Mouse (Mus musculus): ENCODE results near the gene Ubr4. TPM values are rescaled to one million over a fixed set of nuclear protein-coding genes. Genes with fewer than 3 reads are reported as not detected.

Gene Ubr4
- 64.5 and 68.4 TPM in 2 replicates for polyA plus RNA-seq (2015; fragmentation: Nextera tagmentation; extraction: Ambion mirVana)

DNA sequence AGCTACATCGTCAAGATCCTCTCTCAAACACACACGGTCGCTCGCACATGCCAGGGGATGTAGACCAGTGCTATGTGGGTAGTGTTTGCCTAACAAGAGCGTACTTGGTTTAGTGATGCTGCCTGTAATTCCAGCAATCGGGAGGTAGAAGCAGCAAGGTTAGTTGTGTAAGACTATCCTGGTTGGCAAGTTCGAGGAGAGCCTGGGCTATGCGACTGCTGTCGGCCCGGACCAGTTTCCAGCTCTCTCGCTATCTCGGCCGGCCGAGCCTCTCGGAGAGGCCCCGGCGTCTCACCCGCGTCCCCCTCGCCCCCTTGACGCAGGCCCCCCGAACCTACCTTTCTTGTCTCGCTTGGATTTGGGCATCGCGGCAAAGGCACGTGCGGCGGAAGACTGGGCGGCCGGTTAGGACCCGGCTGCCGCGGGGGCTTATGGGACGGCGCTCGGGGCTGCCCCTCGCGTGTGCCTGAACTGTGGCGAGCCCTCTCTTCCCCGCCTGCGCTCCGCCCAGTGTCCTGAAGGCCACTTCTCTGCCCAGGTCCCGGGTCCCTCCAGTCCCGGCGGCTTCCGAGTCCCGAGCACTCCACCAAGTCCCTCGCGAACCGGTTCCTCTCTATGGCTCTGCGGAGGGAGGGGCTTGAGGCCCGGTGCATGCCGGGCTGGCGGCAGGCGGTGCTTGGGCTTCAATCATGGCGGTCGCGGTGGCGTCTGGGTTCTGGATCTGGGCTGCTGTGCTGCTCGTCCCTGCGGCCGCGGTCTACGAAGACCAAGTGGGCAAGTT is at the start of gene Ubr4, which contains the start of the genes Mrto4 and Emc1:
Gene Ubr4, plus strand, starts transcription at position 679 of the 781 bp plus-strand sequence.
Gene Mrto4, minus strand, starts transcription at position 646 of the 781 bp plus-strand sequence.
Gene Emc1, plus strand, starts transcription at position 657 of the 781 bp plus-strand sequence.
- H3K4me2 ChIP-seq: peak within 1 kb of the TSS; percentile 83
- H3K9ac ChIP-seq: peak within 1 kb of the TSS; percentile 86
- under 1% methylated on average over 64 of the region's 64 CpGs for whole genome bisulfite sequencing
- peaks cover 17% of the 10 kb centered on the region for H3K4me1 ChIP-seq
- ATAC-seq (ENCODE audit: borderline replicate concordance, extremely low read depth, low FRiP score, low TSS enrichment): peak; percentile 93
- H3K27me3 ChIP-seq: no peaks in the 10 kb centered on the region
- H3K9me3 ChIP-seq: no peaks in the 10 kb centered on the region
- H3K4me3 ChIP-seq: peak within 1 kb of the TSS; percentile 70
- peaks cover 46% of the 10 kb centered on the region for H3K36me3 ChIP-seq
- H3K27ac ChIP-seq: peak within 1 kb of the TSS; percentile 97

DNA sequence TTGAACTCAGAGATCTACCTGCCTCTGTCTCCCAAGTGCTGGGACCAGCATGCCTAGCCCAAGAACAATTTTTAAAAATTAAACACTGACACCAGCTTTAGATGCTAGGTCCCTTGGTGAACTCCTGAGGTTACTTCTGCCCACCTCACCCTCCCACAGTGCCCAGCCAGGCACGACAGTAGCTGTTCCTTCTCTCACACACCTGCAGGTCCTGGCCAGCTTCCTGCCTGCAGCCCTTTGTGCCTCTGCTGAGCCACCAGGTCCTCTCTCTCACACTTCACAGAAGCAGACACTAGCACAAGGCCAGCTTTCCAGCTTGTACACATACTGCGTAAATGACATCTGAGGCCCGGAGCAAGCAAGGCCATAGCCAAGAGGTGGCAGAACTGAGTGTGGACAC is 46.9 kb upstream of the Ubr4 start:
- ATAC-seq (ENCODE audit: borderline replicate concordance, extremely low read depth, low FRiP score, low TSS enrichment): no peak
- WGBS: 92% methylated on average over 3 of the region's 3 CpGs
- no peak overlapping the region for H3K4me3 ChIP-seq

DNA sequence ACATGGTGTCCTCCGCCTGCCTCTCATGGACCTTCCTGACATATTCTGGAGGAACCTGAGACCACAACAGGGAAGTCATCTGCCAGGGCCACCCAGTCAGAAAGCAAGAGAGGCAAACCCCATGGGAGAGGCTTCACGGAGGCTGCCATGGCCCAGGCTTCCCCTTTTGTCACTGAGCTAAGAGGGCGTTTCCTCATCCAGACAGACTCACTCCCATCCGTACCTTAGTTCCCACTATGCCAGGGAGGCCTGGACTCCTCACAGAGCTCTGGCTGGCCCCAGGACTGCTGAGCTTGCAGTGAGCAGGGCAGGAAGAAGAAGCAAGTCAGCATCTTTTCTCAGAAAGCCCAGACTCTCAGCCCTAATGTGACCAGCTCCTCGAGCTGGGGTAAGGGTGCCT is 44.5 kb upstream of the Ubr4 start:
- no peak overlapping the region for H3K4me2 ChIP-seq
- no peak overlapping the region for H3K27ac ChIP-seq
- H3K27me3 ChIP-seq: no peaks in the 10 kb centered on the region
- H3K9ac ChIP-seq: no peak overlapping the region
- no peaks in the 10 kb centered on the region for H3K9me3 ChIP-seq
- 0 out of 2 replicates have a peak, but pooled peaks cover 4% of the 10 kb centered on the region for H3K36me3 ChIP-seq
- WGBS: 76% methylated on average over 5 of the region's 5 CpGs
- ATAC-seq (ENCODE audit: borderline replicate concordance, extremely low read depth, low FRiP score, low TSS enrichment): no peak
- H3K4me3 ChIP-seq: no peak overlapping the region
- peaks cover 19% of the 10 kb centered on the region for H3K4me1 ChIP-seq

More for the DNA sequence above, 46.9 kb upstream of the Ubr4 start:
- no peaks in the 10 kb centered on the region for H3K27me3 ChIP-seq
- 0 out of 2 replicates have a peak, but pooled peaks cover 7% of the 10 kb centered on the region for H3K36me3 ChIP-seq
- H3K9me3 ChIP-seq: no peaks in the 10 kb centered on the region
- peaks cover 9% of the 10 kb centered on the region for H3K4me1 ChIP-seq
- no peak overlapping the region for H3K9ac ChIP-seq
- no peak overlapping the region for H3K27ac ChIP-seq
- H3K4me2 ChIP-seq: no peak overlapping the region

GRCm38 (mm10) chr4:139309651-139310050 is 42.8 kb upstream of the Ubr4 start:
- H3K36me3 ChIP-seq: peaks cover 9% of the 10 kb centered on the region; the same call in 1 of the 2 replicates
- H3K27ac ChIP-seq: no peak overlapping the region
- H3K4me1 ChIP-seq: peaks cover 19% of the 10 kb centered on the region
- no peaks in the 10 kb centered on the region for H3K9me3 ChIP-seq
- no peaks in the 10 kb centered on the region for H3K27me3 ChIP-seq
- peak overlapping the region; percentile 74; the same call in 1 of the 2 replicates for H3K9ac ChIP-seq
- H3K4me3 ChIP-seq: peak overlapping the region; percentile 68
- ATAC-seq (ENCODE audit: borderline replicate concordance, extremely low read depth, low FRiP score, low TSS enrichment): no peak
- peak overlapping the region; percentile 88 for H3K4me2 ChIP-seq
- WGBS: 25% methylated on average over 6 of the region's 6 CpGs

DNA sequence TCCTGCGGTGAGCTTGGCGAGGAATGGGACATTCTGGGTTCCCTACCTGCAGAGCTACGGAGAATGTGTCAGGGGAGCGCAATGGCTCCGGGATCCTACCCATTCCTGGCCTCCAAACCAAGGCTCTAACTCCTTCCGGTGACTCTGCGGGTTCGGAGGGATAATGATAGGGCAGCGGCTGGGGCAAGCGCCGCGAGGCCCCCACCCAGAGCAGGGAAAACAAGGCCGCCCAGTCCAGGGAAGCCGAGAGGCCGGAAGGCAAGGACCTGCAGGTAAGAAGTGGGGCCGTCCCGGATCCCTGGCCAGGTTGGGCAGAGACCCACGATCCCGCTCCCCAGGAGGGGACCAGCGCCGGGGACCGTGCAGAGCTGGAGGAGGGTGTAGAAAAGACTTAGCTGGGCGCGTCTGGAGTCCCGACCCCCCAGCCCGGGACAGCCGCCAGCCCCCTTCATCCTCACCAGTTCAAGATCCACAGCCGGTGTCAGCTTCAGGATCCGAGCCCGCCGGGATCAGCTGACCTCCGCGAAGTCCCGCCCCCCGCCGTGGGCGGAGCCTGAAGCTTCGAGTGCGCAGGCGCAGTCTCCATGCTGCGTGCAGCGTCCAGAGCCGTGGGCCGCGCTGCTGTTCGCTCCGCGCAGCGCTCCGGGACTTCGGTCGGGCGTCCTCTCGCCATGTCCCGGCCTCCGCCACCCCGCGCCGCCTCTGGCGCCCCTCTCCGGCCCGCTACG is 42.1 kb upstream of the Ubr4 start, which contains the start of the genes Pqlc2 and Akr7a5:
Gene Pqlc2, minus strand, starts transcription at position 538 of the 728 bp plus-strand sequence.
Gene Akr7a5, plus strand, starts transcription at position 574 of the 728 bp plus-strand sequence.
- Histone ChIP-seq H3K36me3 (peaks cover 12% of the 10 kb centered on the region), H3K27me3 (no peaks in the 10 kb centered on the region), H3K9ac (peak within 1 kb of the TSS; percentile 74), H3K27ac (peak within 1 kb of the TSS; percentile 63), H3K4me2 (peak within 1 kb of the TSS; percentile 88), H3K9me3 (no peaks in the 10 kb centered on the region), H3K4me3 (peak within 1 kb of the TSS; percentile 68), H3K4me1 (peaks cover 19% of the 10 kb centered on the region)
- peak; percentile 92 for ATAC-seq (ENCODE audit: borderline replicate concordance, extremely low read depth, low FRiP score, low TSS enrichment)
- under 1% methylated on average over 63 of the region's 63 CpGs for WGBS

GRCm38 (mm10) chr4:139310899-139311701 is 41.3 kb upstream of the Ubr4 start:
- peaks cover 19% of the 10 kb centered on the region for H3K4me1 ChIP-seq
- peak; percentile 77; the same call in 1 of the 2 replicates for ATAC-seq (ENCODE audit: borderline replicate concordance, extremely low read depth, low FRiP score, low TSS enrichment)
- H3K27ac ChIP-seq: peak overlapping the region; percentile 63
- H3K27me3 ChIP-seq: no peaks in the 10 kb centered on the region
- peak overlapping the region; percentile 74 for H3K9ac ChIP-seq
- peak overlapping the region; percentile 88 for H3K4me2 ChIP-seq
- H3K36me3 ChIP-seq: peaks cover 17% of the 10 kb centered on the region
- peak overlapping the region; percentile 68 for H3K4me3 ChIP-seq
- WGBS: 1% methylated on average over 53 of the region's 53 CpGs
- no peaks in the 10 kb centered on the region for H3K9me3 ChIP-seq

DNA sequence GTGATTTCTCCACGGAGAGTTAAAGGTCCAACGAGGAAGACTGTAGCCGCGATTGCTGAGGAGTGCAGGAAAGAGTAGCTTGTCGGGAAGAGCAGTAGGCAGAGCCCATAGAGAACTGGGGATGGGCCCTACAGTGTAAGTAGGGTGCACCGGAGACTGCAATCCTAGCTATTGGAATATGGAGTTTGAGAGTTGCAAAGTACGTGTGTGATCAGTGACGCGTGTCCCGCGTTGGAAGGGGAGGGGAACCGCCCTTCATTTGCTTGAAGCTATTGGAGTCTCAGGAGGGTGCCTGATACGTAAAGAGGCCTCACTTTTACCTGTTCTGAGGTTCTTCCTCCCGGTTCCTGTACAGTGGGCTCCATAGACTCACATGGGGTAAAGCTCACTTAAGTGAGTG is 40.7 kb upstream of the Ubr4 start:
- Histone ChIP-seq H3K4me3 (peak overlapping the region; percentile 68), H3K9me3 (no peaks in the 10 kb centered on the region), H3K27ac (no peak overlapping the region), H3K4me2 (peak overlapping the region; percentile 88), H3K4me1 (peaks cover 19% of the 10 kb centered on the region), H3K36me3 (peaks cover 20% of the 10 kb centered on the region), H3K9ac (peak overlapping the region; percentile 74), H3K27me3 (no peaks in the 10 kb centered on the region)
- WGBS: 15% methylated on average over 14 of the region's 14 CpGs
- ATAC-seq (ENCODE audit: borderline replicate concordance, extremely low read depth, low FRiP score, low TSS enrichment): no peak

DNA sequence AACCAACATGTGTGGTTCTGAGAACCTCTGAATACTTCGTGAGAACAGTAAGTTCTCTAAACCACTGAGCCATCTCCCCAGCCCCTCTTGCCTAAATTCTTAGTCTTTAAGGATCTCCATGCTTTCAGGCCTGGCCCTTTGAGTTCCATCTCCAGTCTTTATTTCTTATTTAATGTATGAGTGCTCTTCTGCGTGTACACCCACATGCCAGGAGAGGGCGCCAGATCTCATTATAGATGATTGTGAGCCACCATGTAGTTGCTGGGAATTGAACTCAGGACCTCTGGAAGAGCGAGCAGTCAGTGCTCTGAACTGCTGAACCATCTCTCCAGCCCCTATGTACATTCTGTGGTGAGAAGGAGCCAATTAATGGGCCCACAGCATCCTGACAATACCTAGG is 39.8 kb upstream of the Ubr4 start:
- no peak overlapping the region for H3K27ac ChIP-seq
- no peak overlapping the region for H3K9ac ChIP-seq
- no peak for ATAC-seq (ENCODE audit: borderline replicate concordance, extremely low read depth, low FRiP score, low TSS enrichment)
- no peak overlapping the region for H3K4me3 ChIP-seq
- H3K4me1 ChIP-seq: peaks cover 19% of the 10 kb centered on the region
- no peak overlapping the region for H3K4me2 ChIP-seq
- no peaks in the 10 kb centered on the region for H3K27me3 ChIP-seq
- H3K36me3 ChIP-seq: peaks cover 25% of the 10 kb centered on the region
- H3K9me3 ChIP-seq: no peaks in the 10 kb centered on the region
- 63% methylated on average over 4 of the region's 4 CpGs for WGBS

GRCm38 (mm10) chr4:139318449-139318848 is 34.0 kb upstream of the Ubr4 start:
- H3K36me3 ChIP-seq: peaks cover 35% of the 10 kb centered on the region
- no peaks in the 10 kb centered on the region for H3K27me3 ChIP-seq
- H3K4me3 ChIP-seq: no peak overlapping the region
- H3K4me2 ChIP-seq: no peak overlapping the region
- no peaks in the 10 kb centered on the region for H3K4me1 ChIP-seq
- no peak overlapping the region for H3K9ac ChIP-seq
- H3K9me3 ChIP-seq: no peaks in the 10 kb centered on the region
- no peak overlapping the region for H3K27ac ChIP-seq
- ATAC-seq (ENCODE audit: borderline replicate concordance, extremely low read depth, low FRiP score, low TSS enrichment): no peak
- WGBS: 88% methylated on average over 11 of the region's 11 CpGs

DNA sequence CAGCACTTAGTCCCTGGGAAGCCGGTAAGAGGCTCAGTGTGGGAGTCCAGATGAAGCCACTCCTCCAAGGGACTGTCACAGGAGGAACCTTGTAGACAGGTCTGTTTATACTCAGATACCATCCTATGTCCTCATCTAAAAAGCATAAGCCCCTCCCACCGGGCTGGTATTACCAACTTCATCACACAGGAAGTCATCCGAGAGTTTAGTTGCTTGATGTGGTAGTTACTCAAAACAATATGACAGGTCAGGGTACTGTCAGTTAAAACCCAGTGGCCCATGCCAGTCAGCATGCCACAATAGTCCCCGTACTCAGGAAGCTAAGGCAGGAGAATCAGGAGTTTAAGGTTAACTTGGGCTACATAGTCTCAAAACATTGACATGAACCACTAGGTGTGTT is 32.7 kb upstream of the Ubr4 start:
- no peaks in the 10 kb centered on the region for H3K9me3 ChIP-seq
- 86% methylated on average over 4 of the region's 4 CpGs for WGBS
- H3K36me3 ChIP-seq: peaks cover 29% of the 10 kb centered on the region

DNA sequence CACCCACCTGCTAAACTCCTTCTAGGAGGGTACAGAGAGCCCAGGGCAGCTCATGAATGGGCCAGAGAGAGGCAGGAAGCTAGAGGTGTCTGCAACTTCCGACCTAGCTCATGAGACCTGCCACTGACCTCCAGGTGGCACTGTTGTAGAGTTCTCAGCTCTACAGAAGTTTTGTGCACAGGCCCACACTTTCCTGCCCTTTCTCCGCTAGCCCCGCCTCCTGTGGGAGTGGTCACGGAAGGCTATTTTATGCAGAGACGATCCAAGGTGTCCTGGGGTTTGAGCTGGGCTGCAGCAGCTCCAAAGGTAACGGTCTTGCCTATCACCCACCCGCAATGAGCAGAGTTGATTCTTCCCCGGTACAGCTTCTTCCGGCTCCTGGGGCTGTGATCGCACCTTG is 21.8 kb upstream of the Ubr4 start:
- ATAC-seq (ENCODE audit: borderline replicate concordance, extremely low read depth, low FRiP score, low TSS enrichment): peak; percentile 86
- Histone ChIP-seq H3K4me2 (peak overlapping the region; percentile 48), H3K9me3 (no peaks in the 10 kb centered on the region), H3K4me3 (peak overlapping the region; percentile 31), H3K27me3 (peaks cover 8% of the 10 kb centered on the region; the same call in 1 of the 2 replicates), H3K27ac (no peak overlapping the region), H3K36me3 (no peaks in the 10 kb centered on the region), H3K9ac (no peak overlapping the region), H3K4me1 (0 out of 2 replicates have a peak, but pooled peaks cover 8% of the 10 kb centered on the region)
- WGBS: 8% methylated on average over 10 of the region's 10 CpGs

More for the DNA sequence above, 32.7 kb upstream of the Ubr4 start:
- Histone ChIP-seq H3K4me2 (no peak overlapping the region), H3K9ac (no peak overlapping the region), H3K27me3 (no peaks in the 10 kb centered on the region), H3K27ac (no peak overlapping the region), H3K4me3 (no peak overlapping the region), H3K4me1 (no peaks in the 10 kb centered on the region)
- ATAC-seq (ENCODE audit: borderline replicate concordance, extremely low read depth, low FRiP score, low TSS enrichment): no peak

All from lung, embryonic 15.5 days (tissue).